ENCODE assay signal across 8 mouse cellular contexts in genomic region chr4:150488767-150489166, GRCm38 (mm10).
DNase-seq lines count a peak whose midpoint lies in the region; ATAC-seq and TF ChIP-seq lines count a peak whose summit lies in the region.

No protein-coding gene starts in this region.

- 39% methylated on average over 4 of the region's 4 CpGs for WGBS in lung, embryonic 14.5 days
- WGBS in hindbrain, embryonic 16.5 days = 44% methylated on average over 4 of the region's 4 CpGs
- 53% methylated on average over 4 of the region's 4 CpGs for WGBS in midbrain, embryonic 15.5 days

- peak; percentile 38 for DNase-seq in adrenal gland, postnatal 14 days
- no peak for DNase-seq in adrenal gland, postnatal 10 days
- DNase-seq in lung, embryonic 14.5 days = no peak
- no peak for DNase-seq in lung, postnatal 36 days
- DNase-seq in urinary bladder, postnatal 10 days (ENCODE audit: low spot score) = no peak
- DNase-seq in thymus, postnatal 4 days = no peak

- 0 out of 2 replicates have a peak, but pooled peaks cover 2% of the 10 kb centered on the region for H3K36me3 ChIP-seq in lung, embryonic 14.5 days (ENCODE audit: insufficient read depth)
- no peaks in the 10 kb centered on the region for H3K36me3 ChIP-seq in hindbrain, embryonic 16.5 days (ENCODE audit: control insufficient read depth, insufficient read depth, low read length)
- no peaks in the 10 kb centered on the region for H3K36me3 ChIP-seq in midbrain, embryonic 15.5 days (replicated peaks)

- peak overlapping the region; percentile 88 for H3K27ac ChIP-seq in lung, embryonic 14.5 days (ENCODE audit: low read depth)
- peak overlapping the region; percentile 78 for H3K27ac ChIP-seq in hindbrain, embryonic 16.5 days (ENCODE audit: low read depth, low read length)
- peak overlapping the region; percentile 82 for H3K27ac ChIP-seq in midbrain, embryonic 15.5 days

- no peak for TF ChIP-seq CTCF in lung, embryonic 14.5 days (IDR thresholded peaks at IDR 0.05; ENCODE audit: low read depth)

- peak overlapping the region; percentile 26; the same call in 1 of the 2 replicates for H3K4me3 ChIP-seq in lung, embryonic 14.5 days (ENCODE audit: low read depth, low read length)
- H3K4me3 ChIP-seq in hindbrain, embryonic 16.5 days (ENCODE audit: low read length) = peak overlapping the region; percentile 44
- peak overlapping the region; percentile 41 for H3K4me3 ChIP-seq in midbrain, embryonic 15.5 days

- peaks cover 7% of the 10 kb centered on the region for H3K4me1 ChIP-seq in lung, embryonic 14.5 days (ENCODE audit: insufficient read depth)
- peaks cover 27% of the 10 kb centered on the region for H3K4me1 ChIP-seq in hindbrain, embryonic 16.5 days (ENCODE audit: control insufficient read depth, insufficient read depth, low read depth, low read length)
- peaks cover 36% of the 10 kb centered on the region for H3K4me1 ChIP-seq in midbrain, embryonic 15.5 days

- ATAC-seq in lung, embryonic 14.5 days (ENCODE audit: insufficient read depth) = no peak
- ATAC-seq in hindbrain, embryonic 16.5 days = no peak
- peak; percentile 43; the same call in 1 of the 2 replicates for ATAC-seq in midbrain, embryonic 15.5 days (replicated peaks)

- H3K4me2 ChIP-seq in lung, embryonic 14.5 days = peak overlapping the region; percentile 66
- peak overlapping the region; percentile 75 for H3K4me2 ChIP-seq in hindbrain, embryonic 16.5 days (ENCODE audit: low read length)
- peak overlapping the region; percentile 56 for H3K4me2 ChIP-seq in midbrain, embryonic 15.5 days

- no peaks in the 10 kb centered on the region for H3K9me3 ChIP-seq in lung, embryonic 14.5 days (ENCODE audit: low read depth, low read length)
- H3K9me3 ChIP-seq in hindbrain, embryonic 16.5 days (ENCODE audit: control insufficient read depth, low read length) = no peaks in the 10 kb centered on the region
- no peaks in the 10 kb centered on the region for H3K9me3 ChIP-seq in midbrain, embryonic 15.5 days

- no peaks in the 10 kb centered on the region for H3K27me3 ChIP-seq in lung, embryonic 14.5 days (ENCODE audit: insufficient read depth, low read length)
- no peaks in the 10 kb centered on the region for H3K27me3 ChIP-seq in hindbrain, embryonic 16.5 days (replicated peaks; ENCODE audit: control insufficient read depth, insufficient read depth, low read length)
- H3K27me3 ChIP-seq in midbrain, embryonic 15.5 days (replicated peaks) = no peaks in the 10 kb centered on the region

- 0 out of 2 replicates have a peak overlapping the region, but pooled peaks have one; percentile 14 for H3K9ac ChIP-seq in lung, embryonic 14.5 days
- peak overlapping the region; percentile 59 for H3K9ac ChIP-seq in hindbrain, embryonic 16.5 days (ENCODE audit: low read depth, low read length)
- peak overlapping the region; percentile 23 for H3K9ac ChIP-seq in midbrain, embryonic 15.5 days
